Mouse (Mus musculus): ENCODE results near the gene Podxl2.

GRCm38 (mm10) chr6:88915510-88915909 lies 40.7 kb upstream of the Podxl2 start:
- TF ChIP-seq POLR2A (IDR thresholded peaks at IDR 0.05; ENCODE audit: borderline replicate concordance, insufficient read depth, low read length) (no peak), CTCF (IDR thresholded peaks at IDR 0.05; ENCODE audit: borderline replicate concordance, insufficient read depth, low read depth, low read length) (no peak)

Data from cerebellum, adult 2 months (tissue).